Mouse (Mus musculus) embryonic facial prominence, embryonic 11.5 days (tissue): Measurements from ENCODE around the gene Fgfr2. TPM values are rescaled to one million over a fixed set of nuclear protein-coding genes. Genes with fewer than 3 reads are reported as not detected.

Experiments used
- ATAC-seq: fragments of 200-750 bp; cut with Nextera tagmentation; replicated peaks from 2 replicates; pipeline ENCODE4 v1.8.0; 2017; ENCODE audit warnings: low read depth; ENCODE audit not compliant: insufficient number of reproducible peaks, low FRiP score, low TSS enrichment
- DNase-seq: peaks from one replicate; pipeline ENCODE4 v3.0.0-alpha.2; 2015; ENCODE audit warnings: low spot score
- H3K27ac ChIP-seq: fragments of 300-500 bp; sonication (generic); replicated peaks from 2 replicates; pipeline ENCODE4 v1.5.1; 2014; ENCODE audit warnings: mild to moderate bottlenecking, low read depth, low read length, control low read depth
- H3K27me3 ChIP-seq: fragments of 300-500 bp; sonication (generic); 2 replicates; pipeline ENCODE4 v1.6.1; 2014; ENCODE audit warnings: mild to moderate bottlenecking, low read length, moderate library complexity, mixed read lengths; ENCODE audit not compliant: control insufficient read depth, insufficient read depth
- H3K36me3 ChIP-seq: fragments of 300-500 bp; sonication (generic); replicated peaks from 2 replicates; pipeline ENCODE4 v1.6.1; 2014; ENCODE audit warnings: low read depth, mild to moderate bottlenecking, low read length, moderate library complexity, mixed read lengths; ENCODE audit not compliant: control insufficient read depth, insufficient read depth
- H3K4me1 ChIP-seq: fragments of 300-500 bp; sonication (generic); 2 replicates; pipeline ENCODE4 v1.6.1; 2014; ENCODE audit warnings: low read length, mixed read lengths; ENCODE audit not compliant: control insufficient read depth, insufficient read depth
- H3K4me2 ChIP-seq: fragments of 300-500 bp; sonication (generic); 2 replicates; pipeline ENCODE4 v1.6.1; 2014; ENCODE audit warnings: low read depth, mild to moderate bottlenecking, control low read depth, low read length, moderate library complexity
- H3K4me3 ChIP-seq: fragments of 300-500 bp; sonication (generic); 2 replicates; pipeline ENCODE4 v1.5.1; 2014; ENCODE audit warnings: low read depth, low read length, control low read depth
- H3K9ac ChIP-seq: fragments of 300-500 bp; sonication (generic); replicated peaks from 2 replicates; pipeline ENCODE4 v1.6.1; 2014; ENCODE audit warnings: mild to moderate bottlenecking, control low read depth, low read length
- H3K9me3 ChIP-seq: fragments of 300-500 bp; sonication (generic); replicated peaks from 2 replicates; pipeline ENCODE4 v1.6.1; 2016; ENCODE audit warnings: mild to moderate bottlenecking, low read length, inconsistent platforms, mixed read lengths; ENCODE audit not compliant: control insufficient read depth
- WGBS: fragments of 180-500 bp; shearing (Covaris S2); extraction: QIAGEN DNeasy Blood & Tissue Kit; methylation state at CpG from one replicate; pipeline ENCODE4 v1.1.7; 2014; 5-methylcytosine and 5-hydroxymethylcytosine counted together
- polyA plus RNA-seq: library from polyadenylated mRNA; unstranded; fragments of >200 nt; fragmentation: Nextera tagmentation; extraction: Ambion mirVana; gene quantifications from 2 replicates; pipeline ENCODE4 v1.2.1, GENCODE M21; 2014

Fgfr2 gene
- polyA plus RNA-seq, 1 experiment from 2014 or later = 75.6 TPM

GRCm38 (mm10) chr7:132599071-132599975 lies 523.8 kb downstream of the Fgfr2 start, which contains the start of gene Nkx1-2:
Nkx1-2 (minus strand) TSS chr7:132599637.
- Histone ChIP-seq H3K4me2 (peak within 1 kb of the TSS; percentile 42), H3K4me1 (no peaks in the 10 kb centered on the region; the same call in 1 of the 2 replicates), H3K27ac (no peak within 1 kb of the TSS), H3K9ac (no peak within 1 kb of the TSS), H3K9me3 (no peaks in the 10 kb centered on the region), H3K36me3 (no peaks in the 10 kb centered on the region), H3K27me3 (peaks cover 70% of the 10 kb centered on the region), H3K4me3 (peak within 1 kb of the TSS; percentile 20)
- WGBS = under 1% methylated on average over 52 of the region's 52 CpGs
- ATAC-seq (no peak), DNase-seq (peak; percentile 24)

- Histone ChIP-seq H3K27me3 (peaks cover 66% of the 10 kb centered on the region), H3K27ac (no peak overlapping the region), H3K4me2 (peak overlapping the region; percentile 75), H3K36me3 (no peaks in the 10 kb centered on the region), H3K9me3 (no peaks in the 10 kb centered on the region), H3K9ac (peak overlapping the region; percentile 10; the same call in 1 of the 2 replicates), H3K4me1 (no peaks in the 10 kb centered on the region; the same call in 1 of the 2 replicates), H3K4me3 (peak overlapping the region; percentile 38)
- DNase-seq = peak; percentile 60
- WGBS = under 1% methylated on average over 60 of the region's 60 CpGs
- ATAC-seq = no peak
Observed at GRCm38 (mm10) chr7:132597251-132598041, 525.7 kb downstream of the Fgfr2 start.

GRCm38 (mm10) chr7:132596557-132597250 lies 526.4 kb downstream of the Fgfr2 start:
- Histone ChIP-seq H3K4me1 (no peaks in the 10 kb centered on the region; the same call in 1 of the 2 replicates), H3K4me3 (peak overlapping the region; percentile 38), H3K27ac (no peak overlapping the region), H3K9ac (no peak overlapping the region), H3K9me3 (no peaks in the 10 kb centered on the region), H3K36me3 (no peaks in the 10 kb centered on the region), H3K4me2 (peak overlapping the region; percentile 75), H3K27me3 (peaks cover 59% of the 10 kb centered on the region)
- 3% methylated on average over 26 of the region's 26 CpGs for WGBS
- no peak for DNase-seq
- ATAC-seq = no peak

GRCm38 (mm10) chr7:132595787-132596186 lies 527.4 kb downstream of the Fgfr2 start:
- peaks cover 53% of the 10 kb centered on the region for H3K27me3 ChIP-seq
- no peak overlapping the region for H3K4me2 ChIP-seq
- no peak for ATAC-seq
- no peaks in the 10 kb centered on the region for H3K36me3 ChIP-seq
- H3K9ac ChIP-seq = no peak overlapping the region
- WGBS = 85% methylated on average over 3 of the region's 3 CpGs
- no peak overlapping the region for H3K4me3 ChIP-seq
- H3K9me3 ChIP-seq = no peaks in the 10 kb centered on the region
- DNase-seq = no peak
- no peaks in the 10 kb centered on the region; the same call in 1 of the 2 replicates for H3K4me1 ChIP-seq
- H3K27ac ChIP-seq = no peak overlapping the region

- WGBS = 93% methylated on average over 2 of the region's 2 CpGs
Observed at GRCm38 (mm10) chr7:132594325-132594724, 528.8 kb downstream of the Fgfr2 start.

GRCm38 (mm10) chr7:132593762-132594161 lies 529.4 kb downstream of the Fgfr2 start:
- Histone ChIP-seq H3K27ac (no peak overlapping the region), H3K27me3 (peaks cover 32% of the 10 kb centered on the region)

More at GRCm38 (mm10) chr7:132594325-132594724, 528.8 kb downstream of the Fgfr2 start:
- Histone ChIP-seq H3K4me3 (no peak overlapping the region), H3K27ac (no peak overlapping the region), H3K9me3 (no peaks in the 10 kb centered on the region), H3K36me3 (no peaks in the 10 kb centered on the region), H3K4me2 (no peak overlapping the region), H3K27me3 (peaks cover 38% of the 10 kb centered on the region), H3K4me1 (no peaks in the 10 kb centered on the region; the same call in 1 of the 2 replicates), H3K9ac (no peak overlapping the region)
- DNase-seq (no peak), ATAC-seq (no peak)

GRCm38 (mm10) chr7:132589610-132590009 lies 533.5 kb downstream of the Fgfr2 start:
- no peaks in the 10 kb centered on the region for H3K4me1 ChIP-seq
- no peak overlapping the region for H3K9ac ChIP-seq
- ATAC-seq (no peak), DNase-seq (no peak)
- no peaks in the 10 kb centered on the region for H3K9me3 ChIP-seq
- H3K4me2 ChIP-seq = no peak overlapping the region
- H3K4me3 ChIP-seq = no peak overlapping the region
- WGBS = 50% methylated on average over 5 of the region's 5 CpGs
- no peaks in the 10 kb centered on the region for H3K36me3 ChIP-seq
- H3K27me3 ChIP-seq = no peaks in the 10 kb centered on the region; the same call in 1 of the 2 replicates
- no peak overlapping the region for H3K27ac ChIP-seq

More at GRCm38 (mm10) chr7:132593762-132594161, 529.4 kb downstream of the Fgfr2 start:
- Histone ChIP-seq H3K4me3 (no peak overlapping the region), H3K9ac (no peak overlapping the region), H3K4me1 (no peaks in the 10 kb centered on the region; the same call in 1 of the 2 replicates), H3K9me3 (no peaks in the 10 kb centered on the region), H3K36me3 (no peaks in the 10 kb centered on the region), H3K4me2 (no peak overlapping the region)
- ATAC-seq = no peak
- no peak for DNase-seq
- WGBS = 65% methylated on average over 2 of the region's 2 CpGs
